25 mouse cellular contexts compared by ENCODE assay signal in genomic region chr1:127320956-127321355, GRCm38 (mm10).
DNase-seq lines count a peak whose midpoint lies in the region; ATAC-seq lines count a peak whose summit lies in the region.
"Had no signal": no experiment of that assay in that cellular context is flagged by ENCODE, and none has a peak within 500 bp of the region (broad histone marks: within the 10 kb centered on the region; RNA-seq: fewer than 3 reads in every experiment).

No protein-coding gene starts in this region.

- WGBS in forebrain, embryonic 11.5 days, result 91% methylated on average over 10 of the region's 10 CpGs
- WGBS in forebrain, embryonic 16.5 days, result 89% methylated on average over 10 of the region's 10 CpGs
- WGBS in heart, embryonic 14.5 days, result 62% methylated on average over 10 of the region's 10 CpGs

- H3K36me3 ChIP-seq in forebrain, embryonic 11.5 days (ENCODE audit: control insufficient read depth, insufficient read depth, low read length), result no peaks in the 10 kb centered on the region
- H3K36me3 ChIP-seq in forebrain, embryonic 16.5 days (ENCODE audit: control insufficient read depth, insufficient read depth), result peaks cover 4% of the 10 kb centered on the region; the same call in 1 of the 2 replicates
- H3K36me3 ChIP-seq in heart, embryonic 14.5 days (ENCODE audit: control insufficient read depth, insufficient read depth, low read length), result no peaks in the 10 kb centered on the region
- H3K36me3 ChIP-seq: liver, embryonic 15.5 days had no signal

- no peaks in the 10 kb centered on the region; the same call in 1 of the 2 replicates for H3K4me1 ChIP-seq in forebrain, embryonic 11.5 days (replicated peaks; ENCODE audit: control insufficient read depth, insufficient read depth, low read length)
- H3K4me1 ChIP-seq in forebrain, embryonic 16.5 days (replicated peaks; ENCODE audit: control insufficient read depth, insufficient read depth, low read length), result no peaks in the 10 kb centered on the region
- H3K4me1 ChIP-seq in heart, embryonic 14.5 days (ENCODE audit: control insufficient read depth in 2 of 2, insufficient read depth in 2 of 2, low read length in 2 of 2), result peaks cover 20 to 32% of the 10 kb centered on the region in 2 experiments
- H3K4me1 ChIP-seq: lung, embryonic 15.5 days had no signal

- no peak overlapping the region for H3K9ac ChIP-seq in forebrain, embryonic 11.5 days (ENCODE audit: low read length)
- H3K9ac ChIP-seq in forebrain, embryonic 16.5 days (replicated peaks; ENCODE audit: low read depth, low read length), result no peak overlapping the region
- H3K9ac ChIP-seq in heart, embryonic 14.5 days (ENCODE audit: low read length), result no peak overlapping the region
- H3K9ac ChIP-seq: forebrain, postnatal 0 days; hindbrain, embryonic 14.5 days; liver, embryonic 15.5 days; lung, embryonic 15.5 days; neural tube, embryonic 13.5 days had no signal

- DNase-seq in forebrain, embryonic 11.5 days (ENCODE audit: low spot score), result peak; percentile 30
- DNase-seq in heart, adult 9 months (ENCODE audit: low spot score in 2 of 2), result no peak
- peak; percentile 25 for DNase-seq in ovary, adult 18-20 months (ENCODE audit: low spot score)
- no peak for DNase-seq in ovary, postnatal 10 days (ENCODE audit: low spot score)
- no peak for DNase-seq in right cerebral cortex, postnatal 25 days
- no peak for DNase-seq in cerebellum, adult 9-10 months
- DNase-seq: adrenal gland, postnatal 10 days; cerebellum, adult 2 months; cerebellum, postnatal 36 days; forebrain, postnatal 0 days; gastrocnemius, postnatal 14 days; kidney, adult 8-10 months; lung, postnatal 36 days; midbrain, embryonic 14.5 days; thymus, postnatal 14 days had no signal

- H3K4me2 ChIP-seq in forebrain, embryonic 11.5 days (ENCODE audit: low read depth, low read length, severe bottlenecking), result no peak overlapping the region
- H3K4me2 ChIP-seq in forebrain, embryonic 16.5 days (ENCODE audit: low read length), result no peak overlapping the region
- H3K4me2 ChIP-seq in heart, embryonic 14.5 days (ENCODE audit: low read length), result no peak overlapping the region
- H3K4me2 ChIP-seq: hindbrain, embryonic 14.5 days; liver, embryonic 15.5 days; lung, embryonic 15.5 days; neural tube, embryonic 13.5 days had no signal

- ATAC-seq in forebrain, embryonic 11.5 days (replicated peaks; ENCODE audit: low FRiP score), result no peak
- no peak for ATAC-seq in forebrain, embryonic 16.5 days
- ATAC-seq in heart, embryonic 14.5 days (ENCODE audit: insufficient number of reproducible peaks, insufficient read depth, low FRiP score, low read depth), result no peak
- ATAC-seq: forebrain, postnatal 0 days; Patski had no signal

- H3K27ac ChIP-seq in forebrain, embryonic 11.5 days (ENCODE audit: low read depth, low read length), result no peak overlapping the region
- H3K27ac ChIP-seq in forebrain, embryonic 16.5 days (ENCODE audit: low read length), result no peak overlapping the region
- H3K27ac ChIP-seq in heart, embryonic 14.5 days (replicated peaks in 1 of 2; ENCODE audit: control insufficient read depth in 1 of 2, insufficient read depth in 1 of 2, low read depth in 2 of 2, low read length in 2 of 2), result peak overlapping the region; percentile 2 to 28; a peak in 3 of 4 replicates
- H3K27ac ChIP-seq: hindbrain, embryonic 14.5 days; layer of hippocampus, adult 2 months; limb, embryonic 10.5 days; liver, embryonic 15.5 days; lung, embryonic 15.5 days had no signal

- H3K4me3 ChIP-seq in forebrain, embryonic 11.5 days (ENCODE audit: low read depth, low read length), result no peak overlapping the region
- H3K4me3 ChIP-seq in forebrain, embryonic 16.5 days (replicated peaks; ENCODE audit: low read length), result no peak overlapping the region
- H3K4me3 ChIP-seq in heart, embryonic 14.5 days (ENCODE audit: control insufficient read depth in 1 of 2, insufficient read depth in 1 of 2, low read depth in 1 of 2, low read length in 2 of 2), result no peak overlapping the region
- H3K4me3 ChIP-seq: layer of hippocampus, adult 2 months; limb, embryonic 10.5 days; liver, embryonic 15.5 days; lung, embryonic 15.5 days; megakaryocyte, embryonic 14.5 days; neural tube, embryonic 13.5 days had no signal

- no peaks in the 10 kb centered on the region for H3K27me3 ChIP-seq in forebrain, embryonic 11.5 days (ENCODE audit: control insufficient read depth, insufficient read depth, low read length)
- H3K27me3 ChIP-seq in forebrain, embryonic 16.5 days (replicated peaks; ENCODE audit: control insufficient read depth, insufficient read depth, low read length), result no peaks in the 10 kb centered on the region
- no peaks in the 10 kb centered on the region for H3K27me3 ChIP-seq in heart, embryonic 14.5 days (ENCODE audit: control insufficient read depth, insufficient read depth, low read length)
- H3K27me3 ChIP-seq: liver, embryonic 15.5 days; lung, embryonic 15.5 days; megakaryocyte, embryonic 14.5 days; neural tube, embryonic 13.5 days; Patski had no signal

- H3K9me3 ChIP-seq in forebrain, embryonic 11.5 days (ENCODE audit: control insufficient read depth, low read length), result no peaks in the 10 kb centered on the region
- no peaks in the 10 kb centered on the region for H3K9me3 ChIP-seq in forebrain, embryonic 16.5 days (ENCODE audit: control insufficient read depth, low read length)
- no peaks in the 10 kb centered on the region for H3K9me3 ChIP-seq in heart, embryonic 14.5 days (ENCODE audit: control insufficient read depth, low read length)
- H3K9me3 ChIP-seq: limb, embryonic 10.5 days; liver, embryonic 15.5 days; lung, embryonic 15.5 days; neural tube, embryonic 13.5 days had no signal

Comparison
In these comparisons a context has a peak if more than half of its experiments do, and no peak if none do; other contexts are left out.
1. DNase-seq: peak in forebrain, embryonic 11.5 days (single experiment) and ovary, adult 18-20 months (single experiment); none in heart, adult 9 months (0 of 2), ovary, postnatal 10 days (single experiment), right cerebral cortex, postnatal 25 days (single experiment) and cerebellum, adult 9-10 months (single experiment).
2. H3K27ac ChIP-seq: peak in heart, embryonic 14.5 days (2 of 2); none in forebrain, embryonic 11.5 days (single experiment) and forebrain, embryonic 16.5 days (single experiment).